Mouse (Mus musculus) bone marrow macrophage, adult 2 months (primary cell): ENCODE results near the gene Hoxd4. TPM values are rescaled to one million over a fixed set of nuclear protein-coding genes. Genes with fewer than 3 reads are reported as not detected.

Experiments used
- H3K27ac ChIP-seq: 2 replicates; pipeline ENCODE4 v1.5.1; 2012; ENCODE audit warnings: low read depth, low read length; ENCODE audit not compliant: insufficient read depth
- H3K4me1 ChIP-seq: 2 replicates; pipeline ENCODE4 v1.6.1; 2012; ENCODE audit warnings: low read length; ENCODE audit not compliant: control insufficient read depth, insufficient read depth
- H3K4me3 ChIP-seq: 2 replicates; pipeline ENCODE4 v1.5.1; 2012; ENCODE audit warnings: mild to moderate bottlenecking, low read length, moderate library complexity; ENCODE audit not compliant: insufficient read depth
- CTCF ChIP-seq: IDR thresholded peaks from 2 replicates; pipeline ENCODE4 v1.5.1; 2012; ENCODE audit warnings: low read depth, mild to moderate bottlenecking, low read length, moderate library complexity
- POLR2A ChIP-seq: IDR thresholded peaks from 2 replicates; pipeline ENCODE4 v1.6.1; 2012; ENCODE audit warnings: mild to moderate bottlenecking, low read depth, low read length, borderline replicate concordance
- polyA plus RNA-seq: library from polyadenylated mRNA; stranded (reverse); fragments of >200 nt; gene quantifications from 2 replicates; pipeline ENCODE4 v1.2.4, GENCODE M21; 2012; ENCODE audit not compliant: missing spikeins, insufficient read depth, insufficient read length

Gene Hoxd4
- polyA plus RNA-seq, 1 experiment: not detected

GRCm38 (mm10) chr2:74774359-74774758, 62.6 kb downstream of the Hoxd4 start:
- H3K4me3 ChIP-seq: no peak overlapping the region
- H3K27ac ChIP-seq: no peak overlapping the region
- H3K4me1 ChIP-seq: no peaks in the 10 kb centered on the region
- no peak for TF ChIP-seq CTCF
- no peak for TF ChIP-seq POLR2A

- no peak overlapping the region for H3K27ac ChIP-seq
- H3K4me3 ChIP-seq: no peak overlapping the region
- no peaks in the 10 kb centered on the region for H3K4me1 ChIP-seq
- no peak for TF ChIP-seq POLR2A
- TF ChIP-seq CTCF: no peak
These were observed 66.0 kb downstream of the Hoxd4 start for GRCm38 (mm10) chr2:74777536-74778275.

Other genes with a start within 250 kb of the Hoxd4 start
- 12.7 and 14.8 TPM in 2 replicates for gene Lnpk, start 132.5 kb upstream of the Hoxd4 start, polyA plus RNA-seq
- gene Evx2, start 52.4 kb upstream of the Hoxd4 start, polyA plus RNA-seq: not detected in 2 replicates
- gene Hoxd13, start 43.6 kb upstream of the Hoxd4 start, polyA plus RNA-seq: not detected in 2 replicates
- gene Hoxd12, start 36.9 kb upstream of the Hoxd4 start, polyA plus RNA-seq: not detected in 2 replicates
- not detected in 2 replicates for gene Hoxd11, start 32.4 kb upstream of the Hoxd4 start, polyA plus RNA-seq
- gene Hoxd10, start 20.0 kb upstream of the Hoxd4 start, polyA plus RNA-seq: not detected in 2 replicates
- not detected in 2 replicates for gene Hoxd9, start 14.2 kb upstream of the Hoxd4 start, polyA plus RNA-seq
- gene Hoxd8, start 7.3 kb upstream of the Hoxd4 start, polyA plus RNA-seq: not detected in 2 replicates
- gene Hoxd3, start within 50 bp of the Hoxd4 start, polyA plus RNA-seq: not detected in 2 replicates
- gene Gm28230, start 14.8 kb downstream of the Hoxd4 start, polyA plus RNA-seq: not detected in 2 replicates
- gene Hoxd1, start 51.1 kb downstream of the Hoxd4 start, polyA plus RNA-seq: not detected in 2 replicates
- 30.2 and 33.1 TPM in 2 replicates for gene Mtx2, start 113.9 kb downstream of the Hoxd4 start, polyA plus RNA-seq